Mouse (Mus musculus) myocyte (in vitro differentiated cells): Measurements from ENCODE around the gene Msh4.

Experiments
- E2F4 ChIP-seq: IDR thresholded peaks from one replicate; pipeline ENCODE4 v1.6.1; 2011; ENCODE audit warnings: mild to moderate bottlenecking, control low read depth, moderate library complexity; ENCODE audit not compliant: insufficient read depth
- MAX ChIP-seq: IDR thresholded peaks from one replicate; pipeline ENCODE4 v1.6.1; 2011; ENCODE audit warnings: low read depth, mild to moderate bottlenecking, control low read depth
- MYOD1 ChIP-seq, 3 experiments: IDR thresholded peaks; one replicate each; pipeline ENCODE4 v1.6.1; 2011; ENCODE audit warnings: control low read depth in 2 of 3, low read depth in 2 of 3, mild to moderate bottlenecking in 2 of 3, moderate library complexity in 1 of 3; ENCODE audit not compliant: insufficient read length in 2 of 3, control insufficient read depth in 1 of 3
- MYOG ChIP-seq, 3 experiments: IDR thresholded peaks; one replicate each; pipeline ENCODE4 v1.6.1; 2011; ENCODE audit warnings: control low read depth in 2 of 3, low read depth in 2 of 3, mild to moderate bottlenecking in 2 of 3; ENCODE audit not compliant: insufficient read length in 2 of 3, control insufficient read depth in 1 of 3, insufficient read depth in 1 of 3
- POLR2A ChIP-seq: IDR thresholded peaks from one replicate; pipeline ENCODE4 v1.6.1; 2011; ENCODE audit warnings: low read depth, mild to moderate bottlenecking, control low read depth, moderate library complexity; ENCODE audit not compliant: insufficient read length
- POLR2AphosphoS2 ChIP-seq: IDR thresholded peaks from one replicate; pipeline ENCODE4 v1.6.1; 2011; ENCODE audit warnings: low read depth, control low read depth; ENCODE audit not compliant: insufficient read length
- REST ChIP-seq: IDR thresholded peaks from one replicate; pipeline ENCODE4 v1.6.1; 2011; ENCODE audit warnings: mild to moderate bottlenecking, control low read depth, moderate library complexity; ENCODE audit not compliant: insufficient read depth, insufficient read length
- SRF ChIP-seq: IDR thresholded peaks from one replicate; pipeline ENCODE4 v1.6.1; 2011; ENCODE audit warnings: low read depth; ENCODE audit not compliant: control insufficient read depth, insufficient read length
- TCF12 ChIP-seq: IDR thresholded peaks from one replicate; pipeline ENCODE4 v1.6.1; 2011; ENCODE audit warnings: mild to moderate bottlenecking, control low read depth; ENCODE audit not compliant: poor library complexity, insufficient read depth, severe bottlenecking
- TCF3 ChIP-seq: IDR thresholded peaks from one replicate; pipeline ENCODE4 v1.6.1; 2011; ENCODE audit warnings: low read depth, control low read depth; ENCODE audit not compliant: insufficient read length
- USF1 ChIP-seq: IDR thresholded peaks from one replicate; pipeline ENCODE4 v1.6.1; 2011; ENCODE audit warnings: low read depth, mild to moderate bottlenecking, control low read depth, moderate library complexity

GRCm38 (mm10) chr3:153818723-153819122 is 87.2 kb downstream of the Msh4 start:
- TF ChIP-seq POLR2A (no peak), POLR2AphosphoS2 (no peak), TCF3 (no peak), REST (no peak), USF1 (no peak), MYOD1 (IDR thresholded peaks at IDR 0.05; ENCODE audit: control insufficient read depth in 1 of 3, insufficient read length in 2 of 3, low read depth in 2 of 3) (no peak), MAX (no peak), TCF12 (no peak), SRF (no peak), E2F4 (no peak), MYOG (IDR thresholded peaks at IDR 0.05; ENCODE audit: control insufficient read depth in 1 of 3, insufficient read depth in 1 of 3, insufficient read length in 2 of 3, low read depth in 2 of 3) (no peak)
